Mouse (Mus musculus) forebrain, embryonic 13.5 days (tissue): Measurements from ENCODE around the gene Dip2c. TPM values are rescaled to one million over a fixed set of nuclear protein-coding genes. Genes with fewer than 3 reads are reported as not detected.

Source experiments
- ATAC-seq: fragments of 200-750 bp; cut with Nextera tagmentation; 2 replicates; pipeline ENCODE4 v1.8.0; 2017
- H3K27ac ChIP-seq: fragments of 300-500 bp; sonication (generic); 2 replicates; pipeline ENCODE4 v1.5.1; 2015; ENCODE audit warnings: inconsistent platforms, mild to moderate bottlenecking, moderate library complexity
- H3K27me3 ChIP-seq: fragments of 300-500 bp; sonication (generic); 2 replicates; pipeline ENCODE4 v1.6.1; 2015; ENCODE audit warnings: mild to moderate bottlenecking, inconsistent platforms
- H3K36me3 ChIP-seq: fragments of 300-500 bp; sonication (generic); 2 replicates; pipeline ENCODE4 v1.6.1; 2015; ENCODE audit warnings: mild to moderate bottlenecking, inconsistent platforms; ENCODE audit not compliant: poor library complexity, severe bottlenecking
- H3K4me1 ChIP-seq: fragments of 300-500 bp; sonication (generic); 2 replicates; pipeline ENCODE4 v1.6.1; 2015; ENCODE audit warnings: inconsistent platforms
- H3K4me2 ChIP-seq: fragments of 300-500 bp; sonication (generic); 2 replicates; pipeline ENCODE4 v1.6.1; 2015; ENCODE audit warnings: inconsistent platforms, mild to moderate bottlenecking, moderate library complexity
- H3K4me3 ChIP-seq: fragments of 300-500 bp; sonication (generic); 2 replicates; pipeline ENCODE4 v1.5.1; 2015; ENCODE audit warnings: mild to moderate bottlenecking, inconsistent platforms
- H3K9ac ChIP-seq: fragments of 300-500 bp; sonication (generic); 2 replicates; pipeline ENCODE4 v1.6.1; 2015; ENCODE audit warnings: mild to moderate bottlenecking, inconsistent platforms
- H3K9me3 ChIP-seq: fragments of 300-500 bp; sonication (generic); replicated peaks from 2 replicates; pipeline ENCODE4 v1.6.1; 2016; ENCODE audit warnings: inconsistent platforms
- WGBS: fragments of 180-500 bp; shearing (Covaris S2); methylation state at CpG from one replicate; pipeline ENCODE4 v1.1.7; 2015; 5-methylcytosine and 5-hydroxymethylcytosine counted together
- polyA plus RNA-seq: library from polyadenylated mRNA; unstranded; fragments of >200 nt; fragmentation: Nextera tagmentation; extraction: Ambion mirVana; gene quantifications from 2 replicates; pipeline ENCODE4 v1.2.1, GENCODE M21; 2015

Dip2c gene
- polyA plus RNA-seq, 1 experiment from 2014 or later = 7.2 TPM

DNA sequence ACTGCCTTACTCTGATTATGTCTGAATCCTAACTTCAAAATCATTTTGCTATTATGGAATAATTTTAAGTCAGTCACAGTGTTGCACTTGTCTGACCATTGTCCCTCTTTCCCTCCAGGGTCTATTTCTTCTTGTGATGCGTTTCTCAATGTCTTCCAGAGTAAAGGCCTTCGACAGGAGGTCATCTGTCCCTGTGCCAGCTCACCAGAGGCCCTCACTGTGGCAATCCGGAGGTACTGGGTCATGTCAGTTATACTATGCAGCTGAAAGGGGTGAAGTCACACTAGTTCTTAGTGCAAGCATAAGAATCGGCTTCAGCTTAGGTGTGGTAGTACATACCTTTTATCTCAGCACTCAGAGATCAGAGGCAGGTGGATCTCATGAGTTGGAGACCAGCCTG is 300.4 kb downstream of the Dip2c start:
- Histone ChIP-seq H3K9me3 (no peaks in the 10 kb centered on the region), H3K4me2 (no peak overlapping the region), H3K36me3 (peaks cover 24% of the 10 kb centered on the region), H3K9ac (no peak overlapping the region), H3K27me3 (no peaks in the 10 kb centered on the region), H3K4me1 (no peaks in the 10 kb centered on the region), H3K4me3 (no peak overlapping the region), H3K27ac (no peak overlapping the region)
- ATAC-seq = no peak
- WGBS = 92% methylated on average over 4 of the region's 4 CpGs

DNA sequence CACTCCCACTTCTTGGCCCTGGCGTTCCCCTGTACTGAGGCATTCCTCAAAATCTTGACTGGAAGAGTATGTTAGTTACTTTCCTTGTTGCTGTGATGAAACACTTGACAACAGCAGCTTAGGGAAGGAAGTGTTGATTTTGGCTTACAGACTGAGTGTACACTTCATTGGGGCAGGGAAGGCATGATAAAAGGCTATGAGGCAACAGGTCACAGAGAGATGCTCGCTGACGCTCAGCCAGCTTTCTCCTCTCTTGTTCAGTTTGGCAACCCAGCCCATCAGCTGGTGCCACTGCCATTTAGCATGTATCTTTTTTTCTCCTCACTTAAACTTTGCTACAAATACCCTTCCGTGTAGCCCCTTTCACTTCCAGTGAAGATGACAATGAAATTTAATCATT is 302.1 kb downstream of the Dip2c start:
- WGBS = 91% methylated on average over 4 of the region's 4 CpGs
- no peak for ATAC-seq

GRCm38 (mm10) chr13:9581821-9582220 is 305.5 kb downstream of the Dip2c start:
- Histone ChIP-seq H3K4me2 (no peak overlapping the region), H3K36me3 (peaks cover 18% of the 10 kb centered on the region), H3K9me3 (no peaks in the 10 kb centered on the region), H3K9ac (no peak overlapping the region), H3K27me3 (no peaks in the 10 kb centered on the region), H3K27ac (no peak overlapping the region), H3K4me1 (peaks cover 4% of the 10 kb centered on the region; the same call in 1 of the 2 replicates), H3K4me3 (no peak overlapping the region)
- ATAC-seq = no peak

More for the DNA sequence above, 302.1 kb downstream of the Dip2c start:
- peaks cover 21% of the 10 kb centered on the region for H3K36me3 ChIP-seq
- no peak overlapping the region for H3K9ac ChIP-seq
- H3K4me1 ChIP-seq = 0 out of 2 replicates have a peak, but pooled peaks cover under 1% of the 10 kb centered on the region
- H3K4me2 ChIP-seq = no peak overlapping the region
- no peak overlapping the region for H3K4me3 ChIP-seq
- H3K9me3 ChIP-seq = no peaks in the 10 kb centered on the region
- H3K27ac ChIP-seq = no peak overlapping the region
- H3K27me3 ChIP-seq = no peaks in the 10 kb centered on the region

DNA sequence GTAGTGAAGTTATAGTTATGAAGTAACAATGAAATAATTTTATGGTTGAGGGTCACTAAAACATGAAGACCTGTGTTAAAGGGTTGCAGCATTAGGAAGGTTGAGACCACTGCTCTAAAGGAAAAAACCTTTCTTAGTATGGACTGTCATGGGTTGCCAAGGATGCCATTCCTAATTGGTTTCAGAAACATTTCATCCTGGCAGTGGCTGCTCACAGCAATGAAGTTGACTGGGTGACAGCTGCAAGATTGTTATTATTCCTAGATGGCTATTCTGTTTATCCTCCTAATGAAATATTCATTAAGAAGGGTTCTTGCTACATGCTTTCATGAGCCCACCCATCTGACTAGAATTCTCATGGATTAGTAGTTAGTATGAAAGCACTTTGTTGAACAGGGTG is 307.3 kb downstream of the Dip2c start:
- Histone ChIP-seq H3K9me3 (no peaks in the 10 kb centered on the region), H3K4me3 (no peak overlapping the region), H3K4me1 (peaks cover 4% of the 10 kb centered on the region; the same call in 1 of the 2 replicates), H3K27me3 (no peaks in the 10 kb centered on the region), H3K27ac (no peak overlapping the region), H3K4me2 (no peak overlapping the region), H3K9ac (no peak overlapping the region), H3K36me3 (peaks cover 9% of the 10 kb centered on the region)
- peak; percentile 41 for ATAC-seq

GRCm38 (mm10) chr13:9599334-9600096 is 323.2 kb downstream of the Dip2c start:
- ATAC-seq = no peak
- Histone ChIP-seq H3K4me3 (no peak overlapping the region), H3K9me3 (no peaks in the 10 kb centered on the region), H3K4me2 (no peak overlapping the region), H3K9ac (no peak overlapping the region), H3K36me3 (peaks cover 14% of the 10 kb centered on the region; the same call in 1 of the 2 replicates), H3K27me3 (no peaks in the 10 kb centered on the region), H3K27ac (no peak overlapping the region), H3K4me1 (no peaks in the 10 kb centered on the region)
- 81% methylated on average over 6 of the region's 6 CpGs for WGBS

- no peak overlapping the region for H3K9ac ChIP-seq
- 79% methylated on average over 3 of the region's 3 CpGs for WGBS
- no peaks in the 10 kb centered on the region for H3K9me3 ChIP-seq
- H3K4me1 ChIP-seq = no peaks in the 10 kb centered on the region
- H3K4me2 ChIP-seq = no peak overlapping the region
- no peaks in the 10 kb centered on the region for H3K27me3 ChIP-seq
- no peak for ATAC-seq
- H3K4me3 ChIP-seq = no peak overlapping the region
- peaks cover 29% of the 10 kb centered on the region for H3K36me3 ChIP-seq
- H3K27ac ChIP-seq = no peak overlapping the region
These were observed 325.0 kb downstream of the Dip2c start for GRCm38 (mm10) chr13:9601350-9601749.

DNA sequence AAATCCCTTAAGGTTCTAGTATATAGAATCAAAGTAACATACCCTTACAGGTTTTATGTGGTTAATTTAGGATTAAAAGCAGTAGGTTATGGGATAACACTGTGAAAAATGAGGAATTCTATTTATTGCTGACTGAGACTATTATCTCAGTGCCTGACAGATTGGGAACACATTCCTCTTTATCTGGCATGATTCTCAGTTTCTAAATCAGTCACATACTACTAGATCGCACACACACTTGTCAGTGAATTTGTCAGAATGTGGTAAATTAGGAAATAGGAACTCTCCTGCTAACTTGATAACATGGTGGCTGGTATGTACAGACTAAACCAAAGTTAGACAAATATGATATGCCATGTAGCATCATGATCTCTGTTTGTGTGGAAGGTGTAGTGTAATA is 334.9 kb downstream of the Dip2c start:
- no peaks in the 10 kb centered on the region for H3K9me3 ChIP-seq
- H3K4me1 ChIP-seq = no peaks in the 10 kb centered on the region
- no peak overlapping the region for H3K27ac ChIP-seq
- H3K9ac ChIP-seq = no peak overlapping the region
- no peak for ATAC-seq
- H3K4me2 ChIP-seq = no peak overlapping the region
- 98% methylated on average over 1 of the region's 1 CpGs for WGBS
- H3K36me3 ChIP-seq = peaks cover 22% of the 10 kb centered on the region
- no peaks in the 10 kb centered on the region for H3K27me3 ChIP-seq
- no peak overlapping the region for H3K4me3 ChIP-seq

DNA sequence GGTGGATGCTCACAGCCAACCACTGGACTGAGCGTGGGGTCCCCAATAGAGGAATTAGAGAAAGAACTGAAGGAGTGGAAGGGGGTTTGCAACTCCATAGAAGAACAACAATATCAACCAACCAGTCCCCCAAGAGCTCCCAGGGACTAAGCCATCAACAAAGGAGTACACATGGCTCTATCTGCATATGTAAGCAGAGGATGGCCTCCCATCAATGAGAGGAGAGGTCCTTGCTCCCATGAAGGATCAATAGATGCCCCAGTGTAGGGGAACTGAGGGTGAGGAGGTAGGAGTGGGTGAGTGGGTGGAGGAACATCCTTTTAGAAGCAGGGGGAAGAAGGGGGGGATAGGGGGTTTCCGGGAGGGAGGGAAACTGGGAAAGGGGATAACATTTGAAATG is 356.4 kb downstream of the Dip2c start:
- H3K4me2 ChIP-seq = no peak overlapping the region
- WGBS = 55% methylated on average over 2 of the region's 2 CpGs
- no peak overlapping the region for H3K4me3 ChIP-seq
- no peak overlapping the region for H3K27ac ChIP-seq
- no peaks in the 10 kb centered on the region for H3K4me1 ChIP-seq
- ATAC-seq = no peak
- no peak overlapping the region for H3K9ac ChIP-seq
- no peaks in the 10 kb centered on the region for H3K27me3 ChIP-seq
- H3K9me3 ChIP-seq = no peaks in the 10 kb centered on the region
- H3K36me3 ChIP-seq = peaks cover 14% of the 10 kb centered on the region

DNA sequence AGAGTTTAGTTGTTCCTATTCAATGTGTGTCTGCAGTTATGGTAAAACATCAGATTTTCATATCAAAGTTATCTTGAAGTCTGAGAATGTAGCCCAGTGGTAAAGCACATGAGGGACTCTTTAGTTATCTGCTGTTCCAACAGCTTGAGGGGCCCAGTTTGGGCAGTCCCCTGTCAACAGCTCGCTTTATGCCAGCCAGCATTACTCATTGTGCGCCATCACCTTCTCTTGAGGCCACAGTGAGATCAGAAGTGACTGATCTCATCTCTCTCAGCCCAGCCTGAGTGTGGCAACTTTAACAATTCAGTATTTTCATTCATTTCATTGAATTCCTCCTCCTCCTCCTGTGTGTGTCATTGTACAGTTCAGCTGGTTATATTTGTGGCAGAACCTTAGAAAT is 359.6 kb downstream of the Dip2c start:
- Histone ChIP-seq H3K27ac (no peak overlapping the region), H3K4me2 (no peak overlapping the region), H3K36me3 (peaks cover 7% of the 10 kb centered on the region; the same call in 1 of the 2 replicates), H3K4me3 (no peak overlapping the region), H3K9me3 (no peaks in the 10 kb centered on the region), H3K9ac (no peak overlapping the region), H3K4me1 (no peaks in the 10 kb centered on the region), H3K27me3 (no peaks in the 10 kb centered on the region)
- ATAC-seq = no peak
- 93% methylated on average over 2 of the region's 2 CpGs for WGBS

DNA sequence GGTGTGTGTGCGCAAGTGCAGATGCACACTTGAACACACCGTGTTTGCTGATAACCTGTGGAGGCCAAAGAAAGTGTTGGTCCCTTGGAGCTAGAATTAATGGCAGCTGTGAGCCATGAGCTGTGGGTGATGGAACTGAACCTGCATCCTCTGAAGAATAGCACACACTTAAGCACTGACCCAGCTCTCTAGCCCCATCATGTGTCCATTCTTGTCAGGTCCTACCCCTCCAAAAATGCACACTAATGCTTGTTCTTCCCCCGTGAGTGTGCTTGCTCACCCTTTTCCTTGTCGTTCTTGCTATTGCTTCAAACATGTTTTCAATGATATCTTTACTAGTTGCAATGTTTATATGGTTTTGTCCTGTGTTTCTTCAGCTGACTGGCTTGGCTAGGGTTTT is 360.2 kb downstream of the Dip2c start:
- H3K27me3 ChIP-seq = no peaks in the 10 kb centered on the region
- no peak for ATAC-seq
- H3K9ac ChIP-seq = no peak overlapping the region
- no peak overlapping the region for H3K4me2 ChIP-seq
- H3K4me1 ChIP-seq = no peaks in the 10 kb centered on the region
- H3K4me3 ChIP-seq = no peak overlapping the region
- H3K36me3 ChIP-seq = peaks cover 7% of the 10 kb centered on the region; the same call in 1 of the 2 replicates
- WGBS = 55% methylated on average over 4 of the region's 4 CpGs
- no peaks in the 10 kb centered on the region for H3K9me3 ChIP-seq
- no peak overlapping the region for H3K27ac ChIP-seq

GRCm38 (mm10) chr13:9637949-9638348 is 361.6 kb downstream of the Dip2c start:
- Histone ChIP-seq H3K9me3 (no peaks in the 10 kb centered on the region), H3K9ac (no peak overlapping the region), H3K27me3 (no peaks in the 10 kb centered on the region), H3K4me3 (no peak overlapping the region), H3K36me3 (peaks cover 7% of the 10 kb centered on the region; the same call in 1 of the 2 replicates), H3K4me2 (no peak overlapping the region), H3K4me1 (no peaks in the 10 kb centered on the region), H3K27ac (no peak overlapping the region)
- 61% methylated on average over 3 of the region's 3 CpGs for WGBS
- no peak for ATAC-seq

DNA sequence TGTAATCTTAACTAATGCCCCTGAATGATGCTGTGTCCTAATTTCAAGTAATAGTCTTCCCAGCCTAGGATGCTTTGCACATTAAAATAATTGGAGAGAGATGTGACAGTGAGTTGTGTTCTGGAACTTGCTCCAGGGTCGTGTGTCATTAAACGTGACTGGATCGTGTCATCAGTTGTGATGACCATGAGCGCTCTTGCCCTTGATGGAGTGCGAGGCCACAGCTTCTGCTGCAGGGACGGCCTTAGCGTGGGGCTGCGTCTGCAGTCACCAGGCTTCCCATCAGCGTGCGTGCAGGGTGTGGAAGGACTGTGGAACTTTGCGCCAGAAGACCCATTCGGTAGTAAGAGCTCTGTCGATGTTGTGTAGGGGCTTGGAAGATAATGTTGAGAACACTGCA is 372.4 kb downstream of the Dip2c start:
- 93% methylated on average over 13 of the region's 13 CpGs for WGBS
- Histone ChIP-seq H3K4me3 (no peak overlapping the region), H3K9me3 (no peaks in the 10 kb centered on the region), H3K4me2 (no peak overlapping the region), H3K27me3 (no peaks in the 10 kb centered on the region), H3K9ac (no peak overlapping the region), H3K36me3 (peaks cover 7% of the 10 kb centered on the region), H3K4me1 (no peaks in the 10 kb centered on the region), H3K27ac (no peak overlapping the region; the same call in 1 of the 2 replicates)
- no peak for ATAC-seq

DNA sequence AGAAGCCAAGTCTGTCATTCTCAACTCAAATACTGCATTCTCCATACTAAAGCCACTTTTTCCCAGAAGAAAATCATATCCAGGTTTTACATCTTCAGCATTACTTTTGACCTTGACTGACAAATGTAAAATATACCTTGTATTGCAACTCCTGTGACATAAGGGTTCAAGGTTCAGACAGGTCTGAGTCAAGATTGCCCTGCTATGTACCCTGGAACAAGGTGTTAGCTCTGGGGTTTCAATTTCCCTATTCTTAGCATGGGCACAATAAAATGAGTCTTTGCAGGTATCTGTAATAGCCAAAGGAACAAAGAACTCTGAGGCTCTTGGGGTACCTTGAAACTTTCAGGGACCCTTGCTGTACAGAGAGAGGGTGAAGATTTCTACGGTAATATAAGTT is 373.6 kb downstream of the Dip2c start:
- Histone ChIP-seq H3K4me3 (no peak overlapping the region), H3K4me1 (no peaks in the 10 kb centered on the region), H3K4me2 (no peak overlapping the region), H3K9me3 (no peaks in the 10 kb centered on the region), H3K36me3 (peaks cover 7% of the 10 kb centered on the region), H3K27me3 (no peaks in the 10 kb centered on the region), H3K27ac (no peak overlapping the region), H3K9ac (no peak overlapping the region)
- ATAC-seq = no peak
- 90% methylated on average over 1 of the region's 1 CpGs for WGBS
